Mouse (Mus musculus): Measurements from ENCODE around the gene Slc35f4. TPM values are rescaled to one million over a fixed set of nuclear protein-coding genes. Genes with fewer than 3 reads are reported as not detected.

The Slc35f4 gene
- polyA plus RNA-seq, 1 experiment: not detected

DNA sequence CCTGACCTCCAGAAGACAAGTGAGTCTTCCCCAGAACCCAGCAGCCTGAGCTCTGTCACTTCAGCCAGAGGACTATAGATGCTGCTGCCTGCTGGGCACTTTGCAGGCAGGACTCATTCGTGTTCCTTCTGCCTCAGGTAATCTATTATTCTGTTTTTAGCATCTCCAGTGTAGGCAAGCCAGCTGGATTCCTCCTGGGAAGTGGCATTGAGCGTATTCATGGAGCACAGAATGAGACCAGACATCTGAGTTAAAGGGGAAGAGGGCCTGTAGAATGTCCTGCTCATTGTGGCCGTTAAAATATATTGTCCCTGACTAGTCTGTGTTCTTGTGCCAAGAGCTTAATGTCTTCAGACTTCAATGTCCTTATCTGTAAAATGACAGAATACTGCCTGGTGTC, 72.1 kb downstream of the Slc35f4 start:
- no peak overlapping the region for H3K27ac ChIP-seq (replicated peaks; ENCODE audit: low read depth, low read length)
- no peaks in the 10 kb centered on the region for H3K4me1 ChIP-seq (ENCODE audit: control insufficient read depth, insufficient read depth, insufficient read length, low read length)
- H3K4me3 ChIP-seq (ENCODE audit: insufficient read depth, low read depth, low read length): no peak overlapping the region

- Histone ChIP-seq H3K4me1 (ENCODE audit: control insufficient read depth, insufficient read depth, insufficient read length, low read length) (no peaks in the 10 kb centered on the region), H3K27ac (replicated peaks; ENCODE audit: low read depth, low read length) (no peak overlapping the region)
Measured at GRCm38 (mm10) chr14:49447669-49448068, 78.2 kb downstream of the Slc35f4 start.

DNA sequence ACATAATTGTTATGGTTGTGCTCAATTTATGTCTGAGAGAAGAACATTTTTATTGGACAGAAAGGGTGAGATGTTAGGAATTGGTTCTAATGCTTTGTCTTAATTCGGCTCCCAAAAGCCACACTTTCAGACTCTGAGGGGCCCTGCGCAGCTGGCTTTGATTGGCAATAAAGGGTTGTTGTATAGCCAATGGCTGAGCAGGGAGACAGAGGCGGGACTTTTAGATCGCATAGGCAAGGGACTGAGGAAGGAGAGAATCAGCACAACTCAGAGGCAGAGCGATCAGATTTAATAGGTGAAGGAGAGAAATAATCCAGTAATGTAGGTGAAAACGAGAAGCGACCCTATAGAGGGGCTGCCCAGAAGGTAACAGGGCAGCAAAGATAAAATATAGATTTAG, 79.4 kb downstream of the Slc35f4 start:
- no peak overlapping the region for H3K27ac ChIP-seq (replicated peaks; ENCODE audit: low read depth, low read length)
- H3K4me3 ChIP-seq (ENCODE audit: insufficient read depth, low read depth, low read length): no peak overlapping the region

More at GRCm38 (mm10) chr14:49447669-49448068, 78.2 kb downstream of the Slc35f4 start:
- H3K4me3 ChIP-seq (ENCODE audit: insufficient read depth, low read depth, low read length): no peak overlapping the region

GRCm38 (mm10) chr14:49436811-49437210, 89.0 kb downstream of the Slc35f4 start:
- no peak overlapping the region for H3K27ac ChIP-seq (replicated peaks; ENCODE audit: low read depth, low read length)
- H3K4me1 ChIP-seq (ENCODE audit: control insufficient read depth, insufficient read depth, insufficient read length, low read length): no peaks in the 10 kb centered on the region
- no peak overlapping the region for H3K4me3 ChIP-seq (ENCODE audit: insufficient read depth, low read depth, low read length)

More for the DNA sequence above, 79.4 kb downstream of the Slc35f4 start:
- H3K4me1 ChIP-seq (ENCODE audit: control insufficient read depth, insufficient read depth, insufficient read length, low read length): no peaks in the 10 kb centered on the region

GRCm38 (mm10) chr14:49431821-49432220, 94.0 kb downstream of the Slc35f4 start:
- H3K27ac ChIP-seq (replicated peaks; ENCODE audit: low read depth, low read length): no peak overlapping the region
- H3K4me3 ChIP-seq (ENCODE audit: insufficient read depth, low read depth, low read length): no peak overlapping the region
- H3K4me1 ChIP-seq (ENCODE audit: control insufficient read depth, insufficient read depth, insufficient read length, low read length): no peaks in the 10 kb centered on the region; the same call in 1 of the 2 replicates

DNA sequence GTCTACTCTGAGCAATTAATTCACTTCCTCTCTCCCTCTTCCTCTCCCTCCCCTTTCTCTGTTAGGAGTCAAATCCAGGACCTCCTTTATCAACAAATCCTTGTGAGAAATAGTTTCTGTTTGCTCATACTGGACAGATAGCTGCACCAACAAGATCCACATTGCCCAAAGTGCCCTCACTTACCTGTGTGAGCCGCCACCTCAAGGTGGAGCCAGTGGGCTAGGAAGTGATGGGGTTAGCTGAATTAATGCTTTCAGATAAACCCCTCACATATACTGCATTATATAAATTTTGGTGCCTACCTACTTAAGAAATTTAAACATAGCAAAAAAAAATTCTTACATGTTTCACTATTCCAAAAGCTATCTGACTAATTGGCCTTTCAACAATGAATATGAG, 133.4 kb downstream of the Slc35f4 start:
- Histone ChIP-seq H3K4me1 (ENCODE audit: control insufficient read depth, insufficient read depth, insufficient read length, low read length) (no peaks in the 10 kb centered on the region), H3K4me3 (ENCODE audit: insufficient read depth, low read depth, low read length) (no peak overlapping the region), H3K27ac (replicated peaks; ENCODE audit: low read depth, low read length) (no peak overlapping the region)

DNA sequence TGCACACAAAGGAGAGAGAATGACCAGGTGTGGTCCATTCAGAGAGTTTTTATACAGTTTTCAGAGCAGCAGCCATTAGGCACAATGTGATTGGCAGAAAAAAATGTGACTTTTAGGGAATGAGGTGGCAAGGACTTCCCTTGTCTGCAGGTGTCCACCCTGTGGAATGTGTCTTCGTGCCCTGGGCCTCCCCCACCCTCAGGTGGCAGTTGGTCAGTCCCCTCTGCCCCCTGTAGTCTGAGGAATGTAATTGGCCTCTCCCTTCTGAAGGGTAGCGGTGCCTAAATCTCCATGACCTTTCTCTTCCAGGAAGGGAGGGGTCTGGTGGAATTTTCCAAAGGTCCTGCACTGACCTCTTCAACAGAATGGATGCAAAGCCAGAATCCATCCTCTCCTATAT, 163.7 kb downstream of the Slc35f4 start:
- Histone ChIP-seq H3K27ac (replicated peaks; ENCODE audit: low read depth, low read length) (no peak overlapping the region), H3K4me1 (ENCODE audit: control insufficient read depth, insufficient read depth, insufficient read length, low read length) (no peaks in the 10 kb centered on the region), H3K4me3 (ENCODE audit: insufficient read depth, low read depth, low read length) (no peak overlapping the region)

GRCm38 (mm10) chr14:49355561-49355960, 170.3 kb downstream of the Slc35f4 start:
- Histone ChIP-seq H3K4me1 (ENCODE audit: control insufficient read depth, insufficient read depth, insufficient read length, low read length) (no peaks in the 10 kb centered on the region), H3K27ac (replicated peaks; ENCODE audit: low read depth, low read length) (no peak overlapping the region), H3K4me3 (ENCODE audit: insufficient read depth, low read depth, low read length) (no peak overlapping the region)

DNA sequence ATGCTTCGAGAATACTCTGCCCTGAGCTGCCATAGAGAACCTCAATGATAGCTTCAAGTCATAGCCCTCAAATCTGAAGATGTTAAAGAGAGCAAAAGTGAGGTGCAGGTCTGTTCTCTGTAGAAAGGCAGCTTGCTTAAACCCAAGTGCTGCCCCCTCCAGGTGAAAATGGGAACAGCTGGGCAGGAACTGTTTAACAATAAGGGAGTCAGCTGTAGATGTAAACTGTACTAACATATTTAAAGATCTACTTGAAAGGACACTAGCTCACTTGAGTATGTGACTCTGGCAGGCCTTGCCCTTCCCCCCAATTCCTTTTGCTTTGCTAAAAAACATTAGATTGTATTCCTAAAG, 177.0 kb downstream of the Slc35f4 start:
- Histone ChIP-seq H3K4me3 (ENCODE audit: insufficient read depth, low read depth, low read length) (no peak overlapping the region), H3K27ac (replicated peaks; ENCODE audit: low read depth, low read length) (no peak overlapping the region), H3K4me1 (ENCODE audit: control insufficient read depth, insufficient read depth, insufficient read length, low read length) (no peaks in the 10 kb centered on the region)

DNA sequence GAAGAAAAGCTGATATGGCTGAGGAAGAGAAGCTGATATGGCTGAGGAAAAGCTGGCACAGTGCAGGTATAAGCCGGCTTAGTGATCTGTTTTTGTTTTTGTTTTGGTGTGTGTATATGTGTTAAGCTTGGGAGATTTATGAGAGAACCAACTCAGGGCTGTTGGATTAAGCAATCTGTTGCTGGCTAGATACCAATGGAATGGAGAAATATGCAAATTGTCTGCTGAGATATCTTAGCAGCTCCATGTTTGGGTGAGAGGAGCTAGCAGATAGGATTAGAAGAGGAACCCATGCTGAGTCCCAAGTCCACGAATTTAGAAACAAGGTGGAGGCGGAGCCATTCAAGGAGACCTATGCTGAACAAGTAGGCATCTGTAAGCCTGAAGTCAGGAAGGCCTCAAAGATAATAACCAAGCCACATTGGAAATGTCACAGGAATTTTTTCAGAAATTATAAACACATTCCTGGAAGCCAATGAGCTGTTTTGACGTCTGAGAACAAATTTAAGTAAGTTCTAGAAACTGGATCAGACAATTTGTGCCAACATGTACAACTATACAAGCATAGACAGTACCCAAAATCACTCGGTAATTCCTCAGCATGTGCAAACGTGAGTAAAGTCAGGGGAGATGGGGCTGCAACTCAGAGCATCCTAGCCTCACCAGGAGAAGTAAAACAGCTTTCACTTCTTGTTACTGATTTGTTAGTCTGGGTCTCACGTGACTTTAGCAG, 177.5 kb downstream of the Slc35f4 start:
- H3K27ac ChIP-seq (replicated peaks; ENCODE audit: low read depth, low read length): no peak overlapping the region
- no peaks in the 10 kb centered on the region for H3K4me1 ChIP-seq (ENCODE audit: control insufficient read depth, insufficient read depth, insufficient read length, low read length)
- H3K4me3 ChIP-seq (ENCODE audit: insufficient read depth, low read depth, low read length): no peak overlapping the region

DNA sequence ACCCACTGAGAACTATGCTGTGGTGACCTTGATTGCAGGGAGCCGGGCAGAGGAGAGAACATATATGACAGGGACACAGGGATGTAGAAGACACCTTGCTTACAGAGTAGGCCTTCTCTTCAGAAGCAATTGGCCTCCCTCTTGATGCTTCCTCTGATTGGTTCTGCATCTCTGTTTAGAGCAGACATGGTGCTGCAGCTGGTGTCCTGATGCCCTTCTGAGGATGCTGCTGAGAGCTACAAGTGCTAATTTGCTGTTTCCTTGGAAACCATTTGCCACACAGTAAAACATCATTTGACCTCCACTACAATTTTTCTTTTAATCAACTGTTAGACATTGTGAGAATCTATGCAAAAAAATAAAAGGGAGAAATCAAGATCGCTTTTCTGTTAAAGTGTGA, 180.0 kb downstream of the Slc35f4 start:
- no peak overlapping the region for H3K27ac ChIP-seq (replicated peaks; ENCODE audit: low read depth, low read length)
- no peak overlapping the region for H3K4me3 ChIP-seq (ENCODE audit: insufficient read depth, low read depth, low read length)

GRCm38 (mm10) chr14:49337011-49337410, 188.8 kb downstream of the Slc35f4 start:
- H3K4me1 ChIP-seq (ENCODE audit: control insufficient read depth, insufficient read depth, insufficient read length, low read length): no peaks in the 10 kb centered on the region
- H3K27ac ChIP-seq (replicated peaks; ENCODE audit: low read depth, low read length): no peak overlapping the region
- no peak overlapping the region for H3K4me3 ChIP-seq (ENCODE audit: insufficient read depth, low read depth, low read length)

More for the DNA sequence above, 180.0 kb downstream of the Slc35f4 start:
- H3K4me1 ChIP-seq (ENCODE audit: control insufficient read depth, insufficient read depth, insufficient read length, low read length): no peaks in the 10 kb centered on the region

DNA sequence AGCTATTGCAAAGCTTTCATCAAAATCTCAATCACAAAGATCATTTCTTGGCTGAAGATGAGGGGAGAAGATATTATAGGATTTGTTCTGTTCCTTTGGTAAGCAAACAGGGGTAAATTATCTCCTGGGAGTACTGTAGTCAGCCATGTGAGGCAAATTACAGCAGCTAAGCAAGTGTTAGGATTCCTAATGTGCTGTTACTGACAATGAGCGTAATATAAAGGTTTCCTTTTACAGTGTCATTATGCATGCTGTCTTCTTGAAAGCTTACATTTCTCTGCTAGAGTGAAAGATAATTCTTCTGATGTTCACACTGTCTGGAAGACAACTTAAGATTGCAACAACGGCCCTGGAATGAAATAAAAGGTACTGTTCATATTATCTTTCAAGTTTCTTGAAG, 192.0 kb downstream of the Slc35f4 start:
- H3K4me3 ChIP-seq (ENCODE audit: insufficient read depth, low read depth, low read length): no peak overlapping the region
- no peak overlapping the region for H3K27ac ChIP-seq (replicated peaks; ENCODE audit: low read depth, low read length)
- H3K4me1 ChIP-seq (ENCODE audit: control insufficient read depth, insufficient read depth, insufficient read length, low read length): no peaks in the 10 kb centered on the region

- H3K4me1 ChIP-seq (ENCODE audit: control insufficient read depth, insufficient read depth, insufficient read length, low read length): no peaks in the 10 kb centered on the region
- no peak overlapping the region for H3K27ac ChIP-seq (replicated peaks; ENCODE audit: low read depth, low read length)
- no peak overlapping the region for H3K4me3 ChIP-seq (ENCODE audit: insufficient read depth, low read depth, low read length)
Measured at GRCm38 (mm10) chr14:49316493-49316894, 209.4 kb downstream of the Slc35f4 start.

DNA sequence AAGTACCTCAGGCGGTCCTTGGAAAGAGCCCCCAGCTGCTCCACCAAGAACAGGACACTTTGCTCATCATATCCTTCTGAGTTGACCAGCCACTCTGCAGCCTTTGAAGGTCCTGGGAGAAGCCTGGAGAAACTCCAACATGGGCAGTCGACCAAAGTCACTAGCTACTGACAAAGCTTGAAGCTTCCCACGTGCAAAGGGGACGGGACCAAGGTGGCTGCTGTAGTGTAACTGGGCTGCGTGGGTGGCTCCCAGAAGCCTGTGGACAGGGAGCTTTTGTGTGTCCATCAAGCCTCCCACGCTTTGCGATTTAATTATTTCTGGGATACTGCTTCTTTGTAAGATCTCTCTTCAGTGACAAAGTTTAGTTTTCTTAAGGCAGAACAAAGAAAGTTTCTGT, 211.9 kb downstream of the Slc35f4 start:
- Histone ChIP-seq H3K27ac (replicated peaks; ENCODE audit: low read depth, low read length) (no peak overlapping the region), H3K4me1 (ENCODE audit: control insufficient read depth, insufficient read depth, insufficient read length, low read length) (no peaks in the 10 kb centered on the region), H3K4me3 (ENCODE audit: insufficient read depth, low read depth, low read length) (no peak overlapping the region)

GRCm38 (mm10) chr14:49313376-49313775, 212.5 kb downstream of the Slc35f4 start:
- Histone ChIP-seq H3K4me3 (ENCODE audit: insufficient read depth, low read depth, low read length) (no peak overlapping the region), H3K27ac (replicated peaks; ENCODE audit: low read depth, low read length) (no peak overlapping the region), H3K4me1 (ENCODE audit: control insufficient read depth, insufficient read depth, insufficient read length, low read length) (no peaks in the 10 kb centered on the region)
